Mouse (Mus musculus): ENCODE data around the gene Natd1.

Natd1 gene

DNA sequence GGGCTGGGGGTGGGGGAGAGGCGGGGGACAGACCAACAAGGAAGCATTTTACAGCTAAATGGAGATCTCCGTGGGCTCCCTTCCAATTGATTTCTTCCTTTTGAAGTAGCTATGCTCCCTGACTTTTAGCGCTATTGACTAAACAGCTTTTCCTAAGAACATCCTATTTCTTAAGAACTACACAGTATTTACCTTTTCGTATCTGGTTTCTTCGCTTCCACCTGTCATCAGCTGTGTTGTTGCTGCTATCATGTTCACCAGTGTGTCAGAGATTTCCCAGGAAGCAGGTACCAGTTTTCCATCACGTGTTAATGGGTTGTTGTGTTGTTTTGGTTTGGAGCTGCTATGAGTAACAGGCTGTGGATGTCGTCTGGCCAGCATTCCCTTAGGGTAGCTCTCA lies at the start of gene Natd1:
Natd1 (minus strand) TSS at position 260 of the 400 bp plus-strand sequence.
- DNase-seq: no peak

DNA sequence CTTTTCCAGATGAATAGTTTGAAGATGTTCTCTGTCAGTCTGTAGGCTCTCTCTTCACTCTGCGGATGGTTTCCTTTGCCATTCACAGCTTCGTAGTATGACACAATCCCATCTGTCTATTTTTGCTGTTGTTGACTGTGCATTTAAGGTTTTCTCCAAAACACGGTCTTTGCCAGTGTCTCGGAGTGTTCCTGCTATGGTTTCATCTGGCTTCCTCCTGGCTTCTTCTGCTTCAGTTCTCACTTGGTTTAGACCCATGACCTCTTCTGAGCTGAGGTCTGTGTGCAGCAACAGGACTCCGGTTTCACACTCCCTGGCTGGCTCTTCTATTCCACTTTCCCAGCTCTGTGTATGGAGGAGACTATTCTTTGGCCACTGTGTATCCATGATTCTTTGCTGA lies 48.2 kb upstream of the Natd1 start:
- no peak for DNase-seq

DNA sequence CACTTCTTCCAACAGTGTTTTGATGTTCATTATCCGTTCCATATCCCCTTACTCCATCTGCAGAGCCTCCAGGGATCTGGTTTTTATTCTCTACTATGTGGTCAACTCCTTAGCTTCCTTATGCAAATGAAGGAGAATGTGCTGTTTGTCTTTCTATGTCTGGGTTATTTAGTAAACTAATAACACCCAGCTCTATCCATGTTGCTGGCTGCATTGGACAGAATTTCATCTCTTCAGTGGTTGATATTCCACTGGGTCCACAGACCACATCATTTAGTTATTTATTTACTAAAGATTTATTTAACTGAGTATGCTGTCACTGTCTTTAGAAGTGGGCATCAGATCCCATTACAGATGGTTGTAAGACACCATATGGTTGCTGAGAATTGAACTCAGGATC lies 46.6 kb upstream of the Natd1 start:
- DNase-seq: no peak

DNA sequence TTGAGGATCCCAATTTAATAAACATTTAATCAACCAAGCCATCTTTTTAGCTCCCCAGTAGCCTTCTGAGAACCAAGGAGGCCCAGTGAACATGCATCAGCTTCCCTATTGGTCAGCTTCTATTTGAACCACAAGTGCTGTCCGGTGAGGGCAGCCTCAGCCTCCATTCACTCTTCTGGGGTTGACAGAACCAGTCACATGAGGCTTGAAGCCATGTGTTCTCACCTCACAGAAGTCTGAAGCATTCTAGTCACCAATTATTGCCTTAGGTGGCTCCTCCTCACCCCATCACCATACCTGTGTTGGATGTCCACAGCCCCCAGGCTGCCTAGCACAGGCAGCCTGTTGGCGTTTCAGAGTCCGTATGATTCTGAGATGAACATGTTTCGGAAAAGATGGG lies 44.4 kb upstream of the Natd1 start:
- no peak for DNase-seq

DNA sequence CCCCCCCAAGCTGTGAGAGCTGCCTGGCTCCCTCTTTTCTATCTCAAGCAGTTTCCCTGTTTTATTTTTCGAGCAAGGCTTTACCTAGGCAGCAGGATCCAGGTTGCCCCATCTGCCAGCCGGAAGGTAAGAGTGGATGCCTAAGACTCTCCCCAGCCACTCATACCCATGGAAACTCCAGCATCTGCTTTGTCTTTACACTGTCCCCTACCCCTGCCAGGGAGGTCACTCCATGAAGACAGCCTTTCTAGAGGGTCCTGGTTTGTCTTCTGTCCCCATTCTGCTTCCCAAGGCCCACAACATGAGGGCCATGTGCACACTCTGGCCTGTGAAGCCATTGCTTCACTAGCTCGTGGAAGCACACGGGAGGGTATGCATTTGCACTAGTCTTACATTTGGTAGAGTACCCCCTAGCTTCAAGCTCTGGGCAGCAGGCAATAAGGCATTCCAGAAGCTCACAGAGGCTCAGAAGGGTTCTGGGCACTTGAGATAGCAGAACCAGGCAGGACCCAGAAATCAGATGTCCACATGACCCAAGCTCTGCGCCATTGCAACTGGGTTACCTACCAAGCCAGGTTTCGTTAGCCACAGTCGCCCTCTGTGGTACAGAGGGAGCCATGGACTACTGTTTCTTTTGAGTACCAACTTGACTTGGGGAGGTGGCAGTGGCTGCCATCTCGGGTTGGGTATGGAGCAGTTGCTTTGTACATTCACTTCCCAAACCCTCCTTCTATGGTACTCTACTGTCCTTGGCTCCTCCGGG lies 41.3 kb upstream of the Natd1 start:
- no peak for DNase-seq

DNA sequence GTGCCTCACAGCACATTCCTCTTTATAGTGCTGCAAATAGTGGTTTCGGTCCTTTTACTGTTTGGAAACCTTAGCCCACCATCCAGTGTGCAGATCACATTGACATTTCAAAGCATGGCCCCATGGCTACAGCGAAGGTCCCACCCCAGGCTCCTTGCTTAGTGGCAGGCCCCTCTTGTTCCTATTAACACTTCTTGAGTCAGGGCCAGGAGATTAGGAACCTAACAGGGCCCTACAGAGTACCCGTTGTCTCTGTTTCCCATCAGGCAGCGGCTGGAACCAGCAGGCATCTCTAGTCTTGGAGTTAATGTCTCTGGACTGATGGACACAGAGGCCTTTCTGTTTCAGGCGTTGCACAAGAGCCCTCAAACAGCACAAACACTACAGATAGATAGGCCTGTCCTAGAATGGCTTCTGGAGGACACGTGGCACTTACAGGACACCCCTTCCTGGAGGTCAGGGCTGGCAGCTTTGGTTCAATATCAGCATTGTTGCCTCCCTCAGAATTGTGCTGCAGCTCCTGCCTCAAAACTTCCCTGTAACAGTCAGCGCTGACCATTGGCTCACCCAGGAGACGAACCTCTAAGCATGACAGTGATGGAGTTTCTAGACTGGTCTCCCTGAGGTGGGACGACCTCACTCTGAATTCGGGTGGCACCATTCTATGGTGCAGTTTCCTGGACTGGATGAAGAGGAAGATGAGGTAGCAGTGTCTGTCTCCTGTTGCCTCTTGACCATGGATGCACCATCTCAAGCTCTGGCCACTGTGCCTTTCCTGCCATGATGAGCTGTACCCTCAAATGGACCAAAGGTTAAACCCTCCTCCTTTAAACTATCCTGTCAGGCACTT lies 39.9 kb upstream of the Natd1 start:
- no peak for DNase-seq

DNA sequence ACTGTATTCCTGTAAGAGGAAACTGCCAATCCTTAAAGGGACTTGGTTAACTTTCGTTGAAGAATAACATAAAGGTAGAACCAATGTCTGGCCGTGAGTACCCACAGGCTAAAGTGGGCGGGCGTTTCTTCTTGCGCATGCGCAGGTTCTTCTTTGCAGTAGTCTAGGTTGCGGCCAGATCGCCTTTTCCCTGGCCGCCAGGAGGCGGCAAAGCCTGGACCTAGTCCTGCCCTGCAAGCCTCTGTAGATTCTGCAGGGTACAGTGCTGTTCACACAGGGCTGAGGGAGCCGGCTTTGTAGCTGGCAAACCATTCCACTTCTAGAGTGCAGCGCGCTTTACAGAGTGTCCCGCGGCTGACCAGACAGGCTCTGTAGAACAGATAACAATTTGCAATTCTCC lies 39.3 kb upstream of the Natd1 start:
- DNase-seq: peak; percentile 92

DNA sequence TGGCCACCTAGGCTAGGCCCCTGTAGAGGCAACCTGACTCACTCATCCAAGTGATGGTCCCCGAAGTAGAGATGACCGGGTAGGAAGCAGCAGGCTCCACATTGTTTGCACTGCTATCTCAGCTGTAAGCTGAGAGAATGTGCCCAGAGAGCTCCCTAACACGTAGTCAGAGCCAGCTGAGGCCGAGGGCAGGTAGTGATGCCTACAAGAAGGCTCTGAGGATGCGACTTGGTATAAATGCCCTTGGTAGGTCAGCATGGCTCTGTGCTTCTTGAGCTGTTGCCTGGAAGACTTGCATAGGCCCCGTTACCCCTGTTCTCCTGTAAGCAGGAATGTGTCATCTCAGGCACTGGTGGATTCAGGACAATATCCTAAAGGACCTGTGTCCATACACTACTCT lies 38.4 kb upstream of the Natd1 start:
- DNase-seq: no peak

DNA sequence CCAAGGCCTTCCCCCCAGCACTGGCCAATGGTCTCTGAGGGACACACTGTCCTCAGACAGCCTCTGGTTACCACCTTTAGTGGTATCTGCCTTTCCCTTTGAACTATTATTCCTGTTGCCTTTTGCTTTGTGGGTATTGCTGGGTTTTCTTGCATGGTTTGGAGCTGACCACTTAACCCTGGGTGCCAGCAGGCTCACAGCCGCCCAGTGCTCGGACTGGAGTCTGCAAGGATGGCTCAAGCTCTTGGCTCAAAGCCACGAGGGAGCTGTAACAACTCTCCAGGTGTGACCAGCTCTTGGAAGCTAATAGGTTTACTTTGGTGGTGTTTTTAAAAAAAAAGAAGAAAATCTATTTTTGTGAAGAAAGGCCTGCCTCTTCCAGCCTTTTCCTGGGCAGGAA lies 37.8 kb upstream of the Natd1 start:
- no peak for DNase-seq

DNA sequence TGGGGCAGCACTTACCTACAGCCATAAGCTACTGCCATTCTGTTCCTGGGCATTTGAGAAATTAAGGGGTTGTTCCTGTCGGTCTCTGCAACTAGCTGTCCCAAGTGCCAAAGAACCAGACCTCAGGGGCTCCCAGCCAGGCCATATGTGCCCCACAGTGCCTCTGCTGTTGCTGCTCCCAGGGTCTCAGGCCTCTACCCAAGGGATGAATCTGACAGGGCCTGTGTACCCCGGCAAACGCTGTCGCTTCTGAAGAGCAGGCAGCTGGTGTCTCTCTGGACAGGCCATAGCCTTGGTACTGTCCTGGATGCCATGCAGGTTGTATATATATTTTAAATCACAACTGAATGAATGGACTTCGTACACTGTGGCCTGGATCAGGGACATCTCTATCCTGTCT lies 37.3 kb upstream of the Natd1 start:
- no peak for DNase-seq

DNA sequence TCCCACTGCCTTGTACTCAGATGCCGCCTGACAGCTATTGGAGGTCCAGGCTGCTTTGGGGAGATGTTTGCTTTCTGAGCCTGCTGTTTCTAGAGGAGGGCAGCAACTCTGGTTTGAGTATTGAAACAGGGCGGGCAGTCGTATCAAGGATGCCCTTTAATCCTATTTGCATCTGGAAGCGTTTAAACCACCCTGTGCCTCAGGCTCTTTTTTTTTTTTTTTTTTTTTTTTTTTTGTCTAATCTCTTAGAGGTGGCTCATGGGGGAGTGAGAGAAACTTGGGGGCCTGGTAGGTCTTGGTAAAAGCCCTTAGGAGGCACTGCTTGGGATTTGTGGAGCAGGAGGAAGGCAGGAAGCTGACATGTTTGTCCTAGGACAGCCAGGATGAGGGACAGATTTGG lies 30.5 kb upstream of the Natd1 start:
- no peak for DNase-seq

DNA sequence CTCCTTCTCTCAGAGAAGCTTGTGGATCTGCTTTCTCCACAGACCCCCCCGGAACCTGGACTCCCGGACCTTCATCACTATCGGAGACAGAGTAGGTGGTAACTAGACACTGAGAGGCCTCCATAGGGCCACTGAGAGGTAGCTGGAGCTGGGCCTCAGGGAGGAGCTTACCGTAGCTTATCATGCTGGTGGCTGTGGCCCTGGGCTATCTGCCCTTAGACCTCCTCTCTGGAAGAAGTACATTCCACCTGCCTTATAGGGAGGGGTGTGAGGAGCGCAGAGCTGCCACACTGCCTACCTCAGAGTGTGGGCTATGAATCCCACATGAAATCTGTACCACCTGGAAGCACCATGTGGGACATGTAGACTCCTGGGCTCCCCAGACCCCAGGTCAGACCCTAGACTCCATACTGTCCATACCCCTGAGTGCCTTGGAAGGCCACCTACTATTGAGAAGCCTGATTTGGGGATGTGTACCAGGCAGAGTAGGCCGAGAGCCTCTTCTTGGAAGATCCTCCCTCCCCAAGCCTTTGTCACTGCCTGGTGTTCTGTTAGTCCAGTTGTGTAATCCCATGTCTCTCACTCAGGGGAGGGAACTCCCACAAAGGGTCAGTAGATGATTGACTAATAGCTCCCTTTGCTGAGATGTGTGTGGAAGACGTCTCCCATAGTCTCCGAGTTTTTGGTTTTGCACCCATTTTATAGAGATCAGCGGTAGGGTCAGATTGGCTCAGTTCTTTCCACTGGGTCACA lies 27.9 kb upstream of the Natd1 start:
- peak; percentile 83 for DNase-seq

DNA sequence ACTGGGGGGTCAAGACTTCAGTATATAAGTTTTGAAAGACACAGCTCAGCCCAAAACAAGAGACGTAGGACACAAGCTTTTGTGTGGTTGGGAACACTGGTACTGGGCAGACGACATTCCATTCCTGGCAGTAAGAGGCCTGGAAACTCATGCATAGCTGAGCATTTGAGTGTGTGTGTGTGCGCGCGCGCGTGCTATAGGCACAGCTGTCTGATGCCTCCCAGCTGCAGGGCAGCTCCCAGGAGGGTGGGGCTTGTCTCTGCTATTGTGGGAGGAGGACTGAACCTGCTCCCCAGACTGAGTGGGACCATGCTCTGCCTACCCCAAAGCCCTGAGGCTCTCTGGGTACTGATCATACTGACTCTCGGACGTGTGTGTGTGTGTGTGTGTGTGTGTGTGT lies 26.8 kb upstream of the Natd1 start:
- peak; percentile 83 for DNase-seq

DNA sequence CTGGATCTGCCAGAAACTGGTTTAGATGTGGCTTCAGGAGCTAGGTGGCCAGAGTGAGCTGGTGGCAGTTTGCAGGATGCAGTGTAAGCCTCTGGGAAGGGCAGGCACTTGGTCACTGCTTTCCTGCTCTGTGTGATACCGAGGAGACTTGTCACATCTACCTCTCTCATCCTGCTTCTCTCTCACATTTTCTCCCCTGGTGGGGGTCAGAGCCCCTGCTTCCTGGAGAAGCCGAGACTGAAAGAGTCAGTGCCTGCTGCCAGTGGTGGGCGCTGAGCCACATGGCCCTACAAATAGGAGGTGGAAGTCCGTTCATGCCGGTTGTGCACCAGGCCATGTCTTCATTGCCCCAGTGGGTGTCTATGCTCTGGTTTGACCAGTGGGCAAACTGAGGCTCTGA lies 26.0 kb upstream of the Natd1 start:
- DNase-seq: no peak

DNA sequence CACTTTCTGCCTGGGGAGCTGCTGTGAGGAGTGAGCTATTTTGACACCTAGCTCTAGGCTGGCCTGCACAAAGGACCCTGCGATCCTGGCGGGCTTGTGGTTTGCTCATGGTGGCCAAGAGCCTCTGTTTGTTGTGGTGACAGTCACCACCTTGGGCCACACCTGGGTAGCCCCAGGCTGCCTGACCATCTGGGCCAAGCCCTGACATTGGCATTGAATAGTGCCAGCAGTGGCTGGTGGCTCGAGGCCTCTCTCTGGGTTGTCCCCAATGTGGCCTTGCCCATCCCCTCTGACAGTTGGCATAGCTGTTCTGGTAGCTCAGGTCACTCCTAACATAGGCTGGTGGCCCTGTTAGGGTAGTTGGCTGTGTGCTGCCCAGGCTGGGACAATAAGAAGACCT lies 24.9 kb upstream of the Natd1 start:
- DNase-seq: no peak

DNA sequence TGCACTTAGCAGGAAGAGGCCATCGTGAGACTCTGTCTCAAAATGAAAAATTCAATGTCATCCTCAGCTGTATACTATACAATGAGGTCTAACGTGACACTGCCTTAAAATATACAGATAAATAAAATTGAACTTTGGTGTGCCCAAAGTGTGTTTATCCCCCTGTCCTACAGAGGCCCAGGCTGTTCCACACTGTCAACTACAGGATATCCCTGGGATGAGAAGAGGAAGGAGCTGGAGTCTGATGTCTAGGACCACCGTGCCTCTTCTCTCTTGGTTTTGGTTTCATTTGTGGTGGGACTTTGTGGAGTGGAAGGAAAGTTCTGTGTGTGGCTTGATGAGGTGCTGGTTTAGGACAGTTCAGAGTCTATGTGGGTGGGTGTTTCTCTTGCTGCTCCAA lies 23.1 kb upstream of the Natd1 start:
- no peak for DNase-seq

DNA sequence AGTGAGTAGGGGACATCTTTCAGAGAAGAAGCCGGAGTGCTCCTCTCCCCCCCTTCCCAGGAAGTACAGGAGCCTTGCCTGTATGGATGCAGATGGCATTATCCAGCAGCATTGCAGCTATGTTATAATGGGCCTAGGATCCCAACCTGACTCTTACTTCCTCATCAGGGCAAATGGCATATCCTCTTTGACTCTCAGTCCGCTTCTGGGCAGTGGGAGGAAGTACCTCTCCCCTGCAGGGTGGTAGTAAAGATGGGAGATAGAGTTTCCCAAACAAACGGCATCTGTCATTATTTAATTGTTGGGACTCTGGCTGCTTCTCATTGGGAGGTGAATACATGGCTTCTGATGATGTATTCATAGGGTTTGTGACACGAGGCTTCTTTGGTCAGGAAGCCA lies 21.4 kb upstream of the Natd1 start:
- DNase-seq: no peak

DNA sequence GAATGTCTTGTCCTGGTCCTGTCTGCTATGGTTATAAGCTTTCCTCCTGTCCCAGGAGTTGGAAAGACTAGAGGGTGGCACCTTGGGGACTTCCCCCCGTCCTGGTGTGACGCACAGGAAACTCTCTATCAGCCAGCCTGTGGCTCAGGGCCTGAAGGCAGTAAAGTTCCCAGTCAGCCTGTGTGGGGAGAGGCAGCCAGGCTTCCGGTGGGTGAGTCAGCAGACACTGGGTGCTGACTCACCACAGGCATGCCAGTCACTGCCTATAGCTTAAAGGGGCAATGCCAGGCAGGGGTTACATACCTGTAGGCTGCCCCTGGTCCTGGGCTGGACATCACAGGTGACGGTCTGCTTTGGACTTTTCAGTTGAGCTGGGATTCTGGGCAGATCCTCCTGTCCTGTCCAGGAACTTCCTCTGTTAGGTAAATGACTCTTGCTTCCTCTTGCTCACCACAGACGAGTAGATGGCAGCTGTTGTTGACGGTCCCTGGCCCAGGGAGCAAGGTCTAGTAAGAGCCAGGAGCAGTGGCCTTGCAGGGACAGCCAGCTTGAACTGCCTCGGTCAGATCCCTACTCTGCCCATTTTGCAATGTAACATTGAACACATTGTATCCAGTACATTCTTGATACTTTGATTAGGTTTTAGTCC lies 20.9 kb upstream of the Natd1 start:
- peak; percentile 92 for DNase-seq

DNA sequence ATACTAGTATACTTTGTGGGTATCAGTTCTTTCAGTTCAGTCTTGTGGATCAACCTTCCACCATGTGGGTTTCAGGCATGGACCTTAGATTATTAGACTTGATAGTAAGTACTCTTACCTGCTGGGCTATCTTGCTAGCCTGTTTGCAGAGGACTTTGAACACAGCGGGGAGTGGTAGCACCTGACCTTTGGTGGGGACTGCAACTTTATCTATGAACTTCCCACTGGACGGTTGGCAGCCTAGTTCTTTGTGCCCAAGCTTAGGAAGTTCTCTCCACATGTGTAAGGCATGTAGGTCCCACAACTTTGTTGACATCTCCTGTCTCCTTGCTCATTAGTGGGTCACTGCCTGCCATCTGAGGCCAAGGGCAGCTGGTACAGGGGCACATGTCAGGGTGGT lies 20.2 kb upstream of the Natd1 start:
- no peak for DNase-seq

DNA sequence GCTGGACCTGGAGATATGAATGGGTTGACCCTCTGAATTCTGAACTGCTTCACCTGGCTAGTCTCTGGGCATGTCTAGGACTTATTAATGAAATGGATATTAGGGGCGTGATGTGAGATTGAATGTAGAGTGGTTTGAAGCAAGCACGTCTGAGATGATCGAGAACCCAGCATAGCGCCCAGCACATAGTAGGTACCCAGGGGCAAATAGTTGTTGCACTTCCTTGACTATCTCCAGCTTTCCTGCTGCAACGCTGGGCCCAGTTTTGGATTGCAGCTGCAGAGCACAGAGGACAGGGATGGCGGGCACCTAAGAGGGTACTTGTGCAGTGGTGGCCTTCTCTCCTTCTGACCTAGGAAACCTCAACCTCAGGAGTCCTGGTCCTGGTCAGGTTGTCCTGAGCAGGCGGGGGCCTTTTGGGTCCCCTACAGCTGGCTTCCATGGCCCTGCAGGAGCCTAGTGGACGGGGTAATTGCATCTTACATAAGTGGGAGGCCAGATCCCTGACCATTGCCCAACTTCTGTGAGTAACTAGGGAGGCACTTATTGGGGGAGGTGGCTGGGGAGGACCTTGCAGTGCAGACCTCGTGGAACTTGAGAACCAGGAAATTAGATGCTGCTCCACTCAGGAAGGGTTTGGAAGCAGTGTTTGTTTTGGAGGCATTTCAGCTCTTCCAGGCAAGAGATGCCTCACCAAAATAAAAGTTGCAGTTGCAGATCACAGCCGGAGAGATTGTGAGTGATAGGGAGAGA lies 18.8 kb upstream of the Natd1 start:
- no peak for DNase-seq

DNA sequence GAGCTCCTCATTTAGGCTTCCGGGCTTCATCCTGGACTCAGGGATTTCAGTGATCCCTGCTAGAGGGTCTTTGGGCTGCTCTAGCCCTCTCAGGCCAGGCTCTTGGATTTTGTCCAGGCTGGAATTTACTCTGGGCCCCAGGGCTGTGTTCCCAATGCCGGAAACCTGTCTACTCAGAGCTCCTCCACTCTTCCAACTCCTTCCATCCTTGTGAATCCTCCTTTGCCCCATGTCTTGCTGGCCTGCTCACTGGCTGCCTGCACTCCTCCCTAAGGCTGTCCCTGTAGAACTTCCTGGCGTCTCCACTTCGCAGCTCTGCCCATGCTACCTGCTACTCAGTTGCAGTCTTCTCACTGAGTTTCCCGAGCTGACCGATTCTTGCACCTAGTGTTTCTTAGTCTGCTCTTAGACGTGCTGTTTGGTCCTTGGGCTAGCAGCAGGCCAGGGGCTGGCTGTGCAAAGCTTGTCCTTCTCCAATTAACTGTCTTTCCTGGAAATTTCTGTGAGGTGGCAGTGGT lies 18.0 kb upstream of the Natd1 start:
- peak; percentile 43 for DNase-seq

DNA sequence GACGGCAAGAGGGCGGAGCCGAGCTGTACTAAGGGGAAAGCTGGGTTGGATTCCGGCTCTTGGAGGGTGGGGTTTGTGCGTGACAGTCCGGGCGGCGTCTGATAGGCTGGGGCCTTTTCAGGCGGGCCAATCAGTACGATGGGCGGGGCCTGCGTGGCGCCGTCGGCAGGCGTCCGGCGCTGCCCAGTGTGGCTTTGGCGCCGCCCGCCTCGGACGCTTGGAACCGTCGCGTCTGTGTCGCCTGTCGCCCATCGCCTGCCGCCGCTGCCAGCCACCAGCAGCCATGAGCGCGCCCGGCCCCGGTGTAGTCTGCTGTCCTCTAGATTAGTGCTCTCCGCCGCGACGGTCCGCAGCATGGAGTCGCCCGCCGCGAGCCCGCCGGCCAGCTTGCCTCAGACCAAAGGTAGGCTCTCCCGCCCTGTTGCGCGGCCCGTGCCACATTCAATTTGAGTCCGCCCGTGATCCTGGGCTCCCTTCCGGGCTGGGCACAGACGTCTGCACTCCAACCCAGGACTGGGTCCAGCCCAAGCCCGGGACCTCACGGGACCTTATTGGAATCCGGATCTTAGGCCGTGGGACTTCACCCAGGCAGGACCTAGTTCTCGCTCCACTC lies 17.4 kb upstream of the Natd1 start, which contains the start of gene Map2k3:
Map2k3 (plus strand) TSS at position 165 of the 613 bp plus-strand sequence.
- DNase-seq: peak; percentile 99

Measured in liver (tissue).